ENCODE assay signal across 8 mouse cellular contexts in the genomic region with DNA sequence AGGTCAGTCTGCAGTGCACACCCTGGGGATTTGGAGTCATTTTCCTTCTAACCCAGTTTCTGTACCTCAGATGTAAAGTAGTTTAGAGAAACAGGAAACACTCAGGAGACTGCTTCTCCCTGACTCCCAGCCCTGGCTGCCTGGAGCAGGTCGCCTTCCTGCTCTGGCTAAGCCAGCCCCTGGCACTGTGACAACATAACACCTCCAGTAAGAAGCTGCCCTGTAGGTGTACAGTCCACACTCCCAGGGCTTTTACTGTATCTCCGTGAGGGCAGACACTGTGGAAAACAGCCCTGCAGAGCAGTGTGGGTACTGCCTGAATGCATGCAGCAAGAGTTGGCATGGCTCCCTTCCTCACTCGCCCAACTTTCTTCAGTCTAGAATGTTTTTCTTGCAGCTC. TPM values are rescaled to one million over a fixed set of nuclear protein-coding genes. Genes with fewer than 3 reads are reported as not detected.
DNase-seq lines count a peak whose midpoint lies in the region; ATAC-seq and TF ChIP-seq lines count a peak whose summit lies in the region.

No protein-coding gene starts in this region.

- peak overlapping the region; percentile 28; the same call in 1 of the 2 replicates for H3K27ac ChIP-seq in left cerebral cortex, adult 2 months
- H3K27ac ChIP-seq in embryonic facial prominence, embryonic 15.5 days (replicated peaks): peak overlapping the region; percentile 58
- H3K27ac ChIP-seq in hindbrain, embryonic 14.5 days: no peak overlapping the region
- peak overlapping the region; percentile 51 for H3K27ac ChIP-seq in lung, postnatal 0 days (ENCODE audit: low read length)

- intact Hi-C loops in left cerebral cortex, adult 2 months (cut with DNase I): loop anchor here (2.0 to 5.0 kb wide), 2 partner anchors 17 to 33 kb away; no protein-coding TSS in a partner anchor

- H3K9ac ChIP-seq in embryonic facial prominence, embryonic 15.5 days: no peak overlapping the region
- peak overlapping the region; percentile 99 for H3K9ac ChIP-seq in hindbrain, embryonic 14.5 days
- H3K9ac ChIP-seq in lung, postnatal 0 days (replicated peaks; ENCODE audit: low read depth): no peak overlapping the region

- no peaks in the 10 kb centered on the region for H3K9me3 ChIP-seq in embryonic facial prominence, embryonic 15.5 days (replicated peaks)
- no peaks in the 10 kb centered on the region for H3K9me3 ChIP-seq in hindbrain, embryonic 14.5 days (ENCODE audit: control insufficient read depth, low read length)
- no peaks in the 10 kb centered on the region for H3K9me3 ChIP-seq in lung, postnatal 0 days (ENCODE audit: low read length)

- H3K4me1 ChIP-seq in embryonic facial prominence, embryonic 15.5 days: peaks cover 75% of the 10 kb centered on the region
- peaks cover 68% of the 10 kb centered on the region for H3K4me1 ChIP-seq in hindbrain, embryonic 14.5 days (replicated peaks; ENCODE audit: control insufficient read depth, insufficient read depth, low read length)
- H3K4me1 ChIP-seq in lung, postnatal 0 days (ENCODE audit: insufficient read depth, low read depth, low read length): peaks cover 50% of the 10 kb centered on the region

- no peak for TF ChIP-seq EP300 in lung, postnatal 0 days (IDR thresholded peaks at IDR 0.05)

- no peaks in the 10 kb centered on the region for H3K27me3 ChIP-seq in embryonic facial prominence, embryonic 15.5 days
- no peaks in the 10 kb centered on the region for H3K27me3 ChIP-seq in hindbrain, embryonic 14.5 days (ENCODE audit: control insufficient read depth, insufficient read depth, low read length)
- no peaks in the 10 kb centered on the region for H3K27me3 ChIP-seq in lung, postnatal 0 days (replicated peaks; ENCODE audit: insufficient read depth, low read length)

- peak overlapping the region; percentile 78 for H3K4me2 ChIP-seq in embryonic facial prominence, embryonic 15.5 days (replicated peaks)
- peak overlapping the region; percentile 93 for H3K4me2 ChIP-seq in hindbrain, embryonic 14.5 days (replicated peaks)
- H3K4me2 ChIP-seq in lung, postnatal 0 days (replicated peaks; ENCODE audit: low read depth, low read length): peak overlapping the region; percentile 83

- WGBS in embryonic facial prominence, embryonic 15.5 days: 25% methylated on average over 3 of the region's 3 CpGs
- WGBS in hindbrain, embryonic 14.5 days: 57% methylated on average over 3 of the region's 3 CpGs
- WGBS in lung, postnatal 0 days: 10% methylated on average over 3 of the region's 3 CpGs

- no peaks in the 10 kb centered on the region for H3K36me3 ChIP-seq in embryonic facial prominence, embryonic 15.5 days
- peaks cover 21% of the 10 kb centered on the region for H3K36me3 ChIP-seq in hindbrain, embryonic 14.5 days (replicated peaks; ENCODE audit: control insufficient read depth, insufficient read depth)
- H3K36me3 ChIP-seq in lung, postnatal 0 days (ENCODE audit: insufficient read depth, low read length): no peaks in the 10 kb centered on the region

- no peak for DNase-seq in left cerebral cortex, adult 2 months (ENCODE audit: extremely low spot score in 1 of 2, low spot score in 2 of 2)
- DNase-seq in left cerebral cortex, adult 11 months (ENCODE audit: low spot score): no peak
- no peak for DNase-seq in hindbrain, embryonic 14.5 days (ENCODE audit: low spot score)
- peak; percentile 45 for DNase-seq in lung, postnatal 0 days (ENCODE audit: low spot score)
- no peak for DNase-seq in embryo, embryonic 9.5 days (ENCODE audit: extremely low spot score)
- no peak for DNase-seq in ovary, adult 18-20 months (ENCODE audit: low spot score)
- DNase-seq in urinary bladder, postnatal 4 days (ENCODE audit: low spot score in 2 of 2): no peak

- no peak for ATAC-seq in embryonic facial prominence, embryonic 15.5 days (ENCODE audit: insufficient number of reproducible peaks, low FRiP score, low TSS enrichment, low read depth)
- no peak for ATAC-seq in hindbrain, embryonic 14.5 days (ENCODE audit: low FRiP score)
- ATAC-seq in lung, postnatal 0 days: no peak

- no peak overlapping the region for H3K4me3 ChIP-seq in left cerebral cortex, adult 2 months
- H3K4me3 ChIP-seq in embryonic facial prominence, embryonic 15.5 days (replicated peaks): peak overlapping the region; percentile 15
- peak overlapping the region; percentile 96 for H3K4me3 ChIP-seq in hindbrain, embryonic 14.5 days (replicated peaks; ENCODE audit: low read length)
- 0 out of 2 replicates have a peak overlapping the region, but pooled peaks have one; percentile 15 for H3K4me3 ChIP-seq in lung, postnatal 0 days (ENCODE audit: low read depth, low read length)

- peak; percentile 19 for TF ChIP-seq CTCF in left cerebral cortex, adult 2 months (IDR thresholded peaks at IDR 0.05)
- TF ChIP-seq CTCF in lung, postnatal 0 days (IDR thresholded peaks at IDR 0.05): no peak

RNA-seq across cellular contexts. Expression of gene Soga1, which starts 3.4 kb away (rescaled TPM):
- total RNA-seq in left cerebral cortex, adult 2 months (2021): 10 to 100 TPM; 20.2 to 25.1 TPM
- polyA plus RNA-seq in embryonic facial prominence, embryonic 15.5 days (2015; fragmentation: Nextera tagmentation; extraction: Ambion mirVana): 3.5 and 4.4 TPM in 2 replicates
- 9.5 and 9.7 TPM in 2 replicates for polyA plus RNA-seq in hindbrain, embryonic 14.5 days (2014; fragmentation: Nextera tagmentation; extraction: Ambion mirVana)
- polyA plus RNA-seq in lung, postnatal 0 days (2015; fragmentation: Nextera tagmentation; extraction: Ambion mirVana): 2.5 and 3.1 TPM in 2 replicates

RNA-seq across cellular contexts. Expression of gene Tldc2, which starts 11.2 kb away (rescaled TPM):
- total RNA-seq in left cerebral cortex, adult 2 months (2021): not detected
- not detected in 2 replicates for polyA plus RNA-seq in embryonic facial prominence, embryonic 15.5 days (2015; fragmentation: Nextera tagmentation; extraction: Ambion mirVana)
- polyA plus RNA-seq in hindbrain, embryonic 14.5 days (2014; fragmentation: Nextera tagmentation; extraction: Ambion mirVana): not detected in 2 replicates
- not detected in 2 replicates for polyA plus RNA-seq in lung, postnatal 0 days (2015; fragmentation: Nextera tagmentation; extraction: Ambion mirVana)

RNA-seq across cellular contexts. Expression of gene Samhd1, which starts 59.4 kb away (rescaled TPM):
- 10 to 100 TPM; 12.7 to 12.9 TPM for total RNA-seq in left cerebral cortex, adult 2 months (2021)
- 22.7 and 24.0 TPM in 2 replicates for polyA plus RNA-seq in embryonic facial prominence, embryonic 15.5 days (2015; fragmentation: Nextera tagmentation; extraction: Ambion mirVana)
- 12.2 and 12.4 TPM in 2 replicates for polyA plus RNA-seq in hindbrain, embryonic 14.5 days (2014; fragmentation: Nextera tagmentation; extraction: Ambion mirVana)
- 103 and 110 TPM in 2 replicates for polyA plus RNA-seq in lung, postnatal 0 days (2015; fragmentation: Nextera tagmentation; extraction: Ambion mirVana)
